Mouse (Mus musculus): ENCODE measurements around the gene Gm49405.
A peak's percentile ranks its signal among the peaks of the same experiment; 100 is the strongest.
"Not testable (repeated sequence)": the region's sequence is repeated elsewhere in the genome, so short reads cannot be mapped to it uniquely, and the experiment has no call there.

Gm49405 gene

DNA sequence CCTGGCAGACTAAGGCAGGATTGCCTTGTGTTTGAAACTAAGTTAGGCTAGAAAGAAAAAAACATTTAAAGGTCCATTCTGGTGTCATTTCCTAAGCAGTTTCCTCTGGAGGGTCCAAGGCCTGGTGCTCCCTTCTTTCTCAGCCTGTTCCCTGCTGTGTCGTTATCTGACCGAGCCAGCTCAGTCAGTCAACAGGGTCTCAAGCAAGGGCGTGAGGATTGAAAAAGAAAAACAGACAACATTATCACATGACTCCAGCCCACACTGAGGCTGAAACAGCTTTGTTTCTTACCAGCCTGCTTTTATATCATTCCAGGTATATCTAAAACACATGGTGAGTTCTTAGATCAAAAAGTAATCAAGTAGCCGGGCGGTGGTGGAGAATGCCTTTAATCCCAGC, 15.2 kb downstream of the Gm49405 start:
- no peak for DNase-seq (ENCODE audit: low spot score)

- no peak for DNase-seq (ENCODE audit: low spot score)
Measured at GRCm38 (mm10) chr19:4017921-4018587, 17.6 kb downstream of the Gm49405 start.

GRCm38 (mm10) chr19:4018743-4019583, 18.5 kb downstream of the Gm49405 start:
- peak; percentile 64 for DNase-seq (ENCODE audit: low spot score)

GRCm38 (mm10) chr19:4023185-4023584, 22.8 kb downstream of the Gm49405 start:
- DNase-seq (ENCODE audit: low spot score): no peak

DNA sequence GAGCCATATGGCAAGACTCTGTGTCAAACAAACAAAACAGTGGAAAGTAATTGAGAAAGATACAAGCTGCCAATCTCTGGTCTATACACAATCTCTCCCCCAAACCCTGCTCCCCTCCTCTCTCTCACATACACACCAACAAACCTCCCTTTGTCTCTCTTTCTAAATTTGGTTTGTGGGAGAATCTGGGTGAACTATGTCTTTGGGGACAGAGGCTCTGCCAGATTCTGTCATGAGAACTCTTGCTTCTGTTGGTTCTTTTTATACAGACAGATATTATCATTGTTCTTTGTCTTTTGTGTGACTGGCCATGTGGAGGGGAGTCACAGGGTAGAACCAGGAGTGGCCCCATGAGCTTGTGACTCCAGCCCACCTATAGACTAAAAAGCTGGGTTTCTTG, 27.1 kb downstream of the Gm49405 start:
- no peak for DNase-seq (ENCODE audit: low spot score)

DNA sequence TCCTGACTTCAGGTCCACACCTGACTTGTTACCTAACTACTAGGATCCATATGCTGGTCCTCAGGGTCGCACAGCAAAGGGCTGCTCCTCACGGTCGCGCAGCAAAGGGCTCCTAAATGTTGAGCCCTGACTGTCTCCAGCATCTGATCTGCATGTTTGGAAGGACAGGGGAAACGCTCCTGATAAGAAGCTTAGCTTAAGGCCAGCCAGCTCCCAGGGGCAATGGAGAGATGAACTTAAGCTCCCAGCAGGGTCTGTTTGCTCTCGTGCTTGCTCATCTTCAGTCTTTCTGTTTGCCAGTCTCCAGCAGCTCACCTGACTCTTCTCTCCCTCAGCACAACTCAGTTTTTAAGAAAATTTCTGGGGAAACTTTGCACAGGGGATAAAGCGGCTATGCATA, 32.2 kb downstream of the Gm49405 start:
- DNase-seq (ENCODE audit: low spot score): no peak

DNA sequence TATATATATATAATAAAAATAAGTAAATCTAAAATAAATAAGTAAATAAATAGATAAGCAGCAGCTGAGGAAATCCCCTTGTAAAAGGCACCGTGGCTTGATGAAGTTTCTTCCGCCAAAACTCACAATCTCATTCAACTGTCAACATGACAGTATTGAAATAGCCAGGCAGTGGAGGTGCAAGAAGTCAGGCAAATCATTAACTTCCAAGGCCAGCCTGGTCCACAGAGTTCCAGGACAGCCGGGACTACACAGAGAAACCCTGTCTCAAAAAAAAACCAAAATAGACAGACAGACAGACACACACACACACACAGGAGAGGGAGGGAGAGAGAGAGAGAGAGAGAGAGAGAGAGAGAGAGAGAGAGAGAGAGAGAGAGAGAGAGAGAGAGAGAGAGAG, 32.9 kb downstream of the Gm49405 start:
- DNase-seq (ENCODE audit: low spot score): no peak

DNA sequence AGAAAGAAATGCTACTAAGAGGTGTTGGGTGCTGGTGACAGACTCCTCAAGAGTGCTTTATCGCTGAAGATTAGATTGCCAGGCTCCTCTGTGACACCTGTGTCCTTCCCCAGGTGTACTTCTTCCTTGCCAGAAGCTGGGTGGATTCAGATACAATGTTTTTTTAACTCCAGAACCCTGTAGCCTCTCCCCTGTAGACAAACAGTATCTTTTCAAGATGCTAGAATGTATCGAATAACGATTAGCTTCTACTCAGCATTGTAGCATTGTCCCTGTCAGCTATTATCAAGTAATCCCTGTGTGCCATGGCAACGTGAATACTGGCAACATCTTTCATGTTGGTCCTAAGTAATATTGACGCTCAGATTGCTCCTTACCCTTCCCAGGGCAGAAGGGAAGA, 33.3 kb downstream of the Gm49405 start:
- no peak for DNase-seq (ENCODE audit: low spot score)

GRCm38 (mm10) chr19:4036327-4037045, 36.1 kb downstream of the Gm49405 start:
- DNase-seq (ENCODE audit: low spot score): no peak

GRCm38 (mm10) chr19:4037154-4037787, 36.8 kb downstream of the Gm49405 start:
- DNase-seq (ENCODE audit: low spot score): not testable (repeated sequence)

DNA sequence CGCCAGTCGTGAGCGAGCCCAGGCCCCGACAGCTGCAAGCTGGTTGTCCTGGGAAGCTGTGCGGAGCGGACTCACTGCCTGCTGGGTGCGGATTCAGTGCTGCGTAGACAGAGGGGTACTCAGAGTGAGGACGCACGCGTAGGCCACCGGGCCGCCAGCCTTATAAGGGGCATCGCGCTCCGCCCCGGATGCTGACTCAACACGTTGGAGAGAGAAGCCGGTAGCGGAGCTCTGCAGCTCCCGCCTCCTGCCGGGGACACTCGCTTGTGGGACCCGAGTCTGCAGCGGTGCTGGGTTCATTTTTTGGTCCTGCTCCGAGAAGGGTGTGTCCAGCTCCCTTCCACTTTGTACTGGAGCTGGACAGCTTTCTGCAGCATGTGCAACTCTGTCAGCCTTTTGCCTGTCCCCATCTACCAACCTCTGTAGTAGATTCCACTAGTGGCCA, 37.4 kb downstream of the Gm49405 start, which contains the start of gene Gstp1:
Gstp1 (minus strand) TSS at position 198 of the 445 bp plus-strand sequence.
- DNase-seq (ENCODE audit: low spot score): peak; percentile 89

DNA sequence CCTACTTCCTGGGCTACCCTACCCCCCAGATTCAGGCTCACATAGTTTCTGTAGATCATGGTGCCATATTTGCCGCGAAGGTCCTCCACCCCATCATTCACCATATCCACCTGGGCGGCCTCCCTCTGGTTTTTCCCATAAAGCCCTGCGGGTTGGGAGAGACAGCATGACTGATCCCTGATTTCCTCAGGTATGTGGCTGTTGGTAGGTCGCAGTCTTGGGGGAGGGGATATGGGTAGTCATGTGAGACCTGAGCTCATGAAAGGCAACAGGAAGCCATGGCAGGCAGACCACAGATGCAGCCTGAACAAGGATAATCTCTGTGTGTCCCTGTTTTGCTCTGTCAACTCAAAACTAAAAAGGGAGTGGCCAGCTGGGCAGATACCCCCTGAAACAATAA, 40.5 kb downstream of the Gm49405 start:
- DNase-seq (ENCODE audit: low spot score): not testable (repeated sequence)

DNA sequence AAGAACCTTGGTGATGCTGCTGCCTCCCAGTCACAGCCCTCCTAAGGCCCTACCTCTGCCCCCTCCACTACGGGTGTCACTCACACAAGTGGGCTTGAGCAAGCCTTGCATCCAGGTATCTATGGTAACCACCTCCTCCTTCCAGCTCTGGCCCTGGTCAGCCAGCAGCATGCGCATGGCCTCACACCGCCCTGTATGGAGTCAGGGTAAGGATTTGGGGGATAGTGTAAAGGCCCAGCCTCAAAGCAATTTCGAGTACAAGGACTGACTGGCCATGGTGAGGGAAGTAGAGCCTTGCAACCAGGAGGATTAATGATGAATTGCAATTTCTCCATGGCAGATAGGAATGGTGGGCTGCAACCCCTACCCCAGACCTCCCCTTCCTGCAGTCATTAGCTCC, 41.1 kb downstream of the Gm49405 start:
- DNase-seq (ENCODE audit: low spot score): not testable (repeated sequence)

- no peak for DNase-seq (ENCODE audit: low spot score)
Measured at GRCm38 (mm10) chr19:4042124-4042523, 41.7 kb downstream of the Gm49405 start.

GRCm38 (mm10) chr19:4044109-4044508, 43.7 kb downstream of the Gm49405 start:
- DNase-seq (ENCODE audit: low spot score): not testable (repeated sequence)

DNA sequence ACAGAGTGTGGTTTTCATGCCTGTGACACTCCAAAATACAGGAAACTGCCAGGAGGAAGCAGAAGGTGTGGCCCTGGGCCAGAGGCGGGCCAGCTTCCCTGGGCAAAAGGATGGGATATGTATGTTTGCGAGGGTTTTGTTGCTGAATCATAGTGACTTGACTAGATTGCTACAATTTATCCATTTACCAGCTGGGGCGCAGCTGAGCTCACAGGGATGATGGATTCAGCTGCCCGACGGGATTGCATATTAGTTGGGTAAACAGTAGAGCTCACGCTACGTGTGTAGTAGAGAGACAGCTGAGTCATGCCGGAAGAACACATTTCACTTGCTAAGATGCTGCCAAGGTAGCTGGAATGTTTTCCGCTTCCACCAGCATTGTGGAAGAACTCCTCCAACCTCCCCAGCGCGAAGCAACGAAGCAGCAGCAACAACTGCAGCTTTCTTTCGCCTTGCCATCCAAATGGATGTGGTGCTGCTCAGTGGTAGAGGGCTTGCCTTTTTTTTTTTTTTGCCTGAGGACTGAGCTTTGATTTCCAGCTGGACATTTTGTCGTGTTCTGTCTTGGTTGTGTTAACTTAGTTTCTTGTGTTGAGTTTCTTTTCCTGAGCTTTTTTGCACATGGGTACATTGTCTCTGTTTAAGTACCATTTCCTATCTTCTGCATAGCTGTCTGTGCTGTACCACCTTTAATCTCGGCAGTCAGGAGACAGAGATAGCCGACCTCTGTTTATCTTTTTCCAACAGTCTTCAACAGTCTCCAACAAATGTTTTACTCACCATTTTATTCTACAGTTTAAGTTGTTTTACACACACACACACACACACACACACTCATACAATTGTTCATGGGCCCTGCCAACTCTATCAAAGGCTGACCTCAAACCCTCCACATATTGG, 45.8 kb downstream of the Gm49405 start, which contains the start of gene Gstp2:
Gstp2 (minus strand) TSS at position 58 of the 900 bp plus-strand sequence.
- DNase-seq (ENCODE audit: low spot score): peak; percentile 69

DNA sequence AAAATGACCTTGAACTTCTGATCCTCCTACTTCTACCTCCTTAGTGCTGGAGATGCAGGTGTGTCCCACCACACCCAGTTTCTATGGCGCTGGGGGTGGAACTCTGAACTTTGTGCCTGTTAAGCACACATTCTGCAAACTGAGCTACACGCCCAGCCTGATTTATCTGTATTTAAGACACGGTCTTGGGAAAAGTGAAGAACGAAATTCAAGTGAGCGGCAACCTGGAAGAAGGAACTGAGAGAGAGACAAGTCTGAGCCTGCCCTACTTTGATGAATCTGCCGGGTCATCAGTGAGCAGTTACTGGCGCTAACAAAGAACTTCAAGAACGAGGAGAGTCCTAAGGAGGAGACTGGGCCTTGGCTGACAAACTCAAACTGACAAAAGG, 46.4 kb downstream of the Gm49405 start:
- DNase-seq (ENCODE audit: low spot score): no peak

GRCm38 (mm10) chr19:4047859-4048258, 47.4 kb downstream of the Gm49405 start:
- peak; percentile 77 for DNase-seq (ENCODE audit: low spot score)

DNA sequence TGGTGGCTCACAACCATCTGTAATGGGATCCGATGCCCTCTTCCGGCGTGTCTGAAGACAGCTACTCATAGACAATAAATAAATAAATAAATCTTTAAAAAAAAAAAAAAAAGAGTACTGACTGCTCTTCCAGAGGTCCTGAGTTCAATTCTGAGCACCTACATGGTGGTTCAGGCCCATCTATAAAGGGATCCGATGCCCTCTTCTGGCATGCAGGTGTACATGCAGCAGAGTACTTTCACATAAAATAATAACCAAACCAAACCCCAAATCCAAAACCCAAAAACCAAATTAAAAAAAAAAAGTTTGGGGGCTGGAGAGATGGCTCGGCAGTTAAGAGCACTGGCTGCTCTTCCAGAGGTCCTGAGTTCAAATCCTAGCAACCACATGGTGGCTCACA, 48.6 kb downstream of the Gm49405 start:
- DNase-seq (ENCODE audit: low spot score): not testable (repeated sequence)

DNA sequence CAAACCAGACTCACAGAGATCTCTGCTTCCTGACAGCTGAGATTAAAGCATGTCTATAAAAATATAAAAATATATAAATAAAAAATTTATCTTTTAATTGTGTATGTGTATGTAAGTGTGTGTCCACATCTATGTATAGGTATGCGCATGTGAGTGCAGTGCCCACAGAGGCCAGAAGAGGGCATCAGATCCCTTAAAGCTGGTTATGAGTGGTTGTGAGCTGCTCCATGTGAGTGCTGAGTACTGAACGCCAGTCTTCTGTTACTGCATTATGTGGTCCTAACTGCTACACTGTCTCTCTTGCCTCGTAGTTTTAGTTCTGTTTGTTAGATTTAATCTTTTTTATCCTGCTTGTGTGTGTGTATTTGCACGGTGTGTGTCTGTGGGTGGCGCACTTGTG, 50.6 kb downstream of the Gm49405 start:
- no peak for DNase-seq (ENCODE audit: low spot score)

Data from urinary bladder, postnatal 25 days (tissue).